Mouse (Mus musculus) ES-Bruce4 (cell line): ENCODE measurements around the gene Rabep1.

Experiments used
- CTCF ChIP-seq: IDR thresholded peaks from one replicate; pipeline ENCODE4 v1.8.1; 2011; ENCODE audit warnings: low read depth, low read length
- EP300 ChIP-seq: IDR thresholded peaks from 2 replicates; pipeline ENCODE4 v1.6.1; 2011; ENCODE audit warnings: low read depth, low read length; ENCODE audit not compliant: insufficient read depth

- TF ChIP-seq CTCF = no peak
- no peak for TF ChIP-seq EP300
These were observed 38.9 kb upstream of the Rabep1 start for GRCm38 (mm10) chr11:70805641-70806175.
